Mouse (Mus musculus) lung, adult 2 months (tissue): ENCODE measurements around the gene Zfp184.

Experiments used
- CTCF ChIP-seq: fragments of 200-500 bp; IDR thresholded peaks from 2 replicates; pipeline ENCODE4 v1.5.1; 2011; ENCODE audit warnings: mild to moderate bottlenecking, low read length, control low read depth; ENCODE audit not compliant: insufficient read depth
- POLR2A ChIP-seq: fragments of 200-500 bp; IDR thresholded peaks from 2 replicates; pipeline ENCODE4 v1.6.1; 2011; ENCODE audit warnings: low read depth, mild to moderate bottlenecking, control low read depth, low read length, borderline replicate concordance; ENCODE audit errors: extremely low read depth

GRCm38 (mm10) chr13:21944592-21944925, 335 bp upstream of the Zfp184 start:
- TF ChIP-seq CTCF, result no peak
- no peak for TF ChIP-seq POLR2A
